Mouse (Mus musculus): ENCODE measurements at regions not wholly inside any gene's neighbourhood (a gene's known extent, or its start where the extent isn't known, plus 50 kb on each side); places are given as distances from the start of the nearest gene placed in this dataset.
"Not testable (repeated sequence)": the region's sequence is repeated elsewhere in the genome, so short reads cannot be mapped to it uniquely, and the experiment has no call there.

DNA sequence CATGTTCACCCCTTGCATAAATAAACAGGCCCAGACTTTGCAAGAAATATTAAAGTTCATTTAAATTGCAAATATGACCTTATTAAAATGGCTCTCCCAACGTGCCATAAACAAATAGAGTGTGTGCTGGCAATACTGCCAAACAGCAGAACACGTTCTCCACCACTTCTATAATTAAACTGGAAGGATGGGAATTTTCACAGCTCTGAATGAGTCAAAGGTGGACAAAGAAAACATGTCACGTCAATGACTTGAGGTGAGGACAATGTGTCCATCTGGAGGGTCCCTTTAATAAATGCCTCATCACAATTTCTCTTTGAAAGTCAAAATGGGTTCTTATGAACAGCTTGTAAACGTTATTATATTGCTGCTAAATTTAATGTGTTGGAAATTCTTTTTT lies 114.8 kb downstream of the Galc start:
- DNase-seq, result no peak

DNA sequence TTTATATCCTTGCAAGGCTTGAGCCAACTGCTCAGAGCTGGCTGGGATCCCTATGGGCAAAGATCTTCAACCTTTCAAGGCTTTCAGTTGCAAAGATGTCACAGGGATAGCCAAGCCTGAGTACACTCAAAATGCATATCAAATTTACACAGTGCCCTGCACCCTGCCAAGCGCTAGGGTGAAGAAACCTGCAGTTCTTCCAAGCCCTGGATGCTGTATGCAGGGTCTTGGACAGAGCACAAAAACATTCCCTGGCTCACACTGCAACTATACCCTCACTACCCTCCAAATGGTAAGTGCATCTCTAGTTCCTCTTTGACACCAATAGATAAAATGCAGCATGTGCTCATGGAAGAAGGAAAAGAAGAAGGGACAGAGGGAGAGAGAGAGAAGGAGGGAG lies 116.1 kb downstream of the Galc start:
- DNase-seq, result no peak

DNA sequence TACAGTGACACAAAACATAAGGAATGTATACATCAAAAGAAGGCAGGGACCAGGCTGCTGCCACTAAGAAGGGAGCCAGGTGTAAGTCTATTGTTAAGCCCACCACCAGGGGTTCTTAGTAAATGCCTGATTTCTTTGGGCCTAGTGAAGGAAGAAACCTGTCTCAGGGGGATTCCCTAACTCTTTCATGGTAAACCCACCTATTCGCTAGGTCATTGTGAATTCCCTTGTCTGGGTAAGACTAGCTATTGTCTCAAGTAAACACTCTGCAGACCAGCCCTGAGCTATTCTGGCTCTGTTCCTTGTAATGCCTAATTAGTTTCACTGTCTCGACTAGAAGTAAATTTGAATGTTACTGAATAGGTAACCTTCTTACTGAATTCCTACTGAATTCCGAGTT lies 119.4 kb downstream of the Galc start:
- not testable (repeated sequence) for DNase-seq

DNA sequence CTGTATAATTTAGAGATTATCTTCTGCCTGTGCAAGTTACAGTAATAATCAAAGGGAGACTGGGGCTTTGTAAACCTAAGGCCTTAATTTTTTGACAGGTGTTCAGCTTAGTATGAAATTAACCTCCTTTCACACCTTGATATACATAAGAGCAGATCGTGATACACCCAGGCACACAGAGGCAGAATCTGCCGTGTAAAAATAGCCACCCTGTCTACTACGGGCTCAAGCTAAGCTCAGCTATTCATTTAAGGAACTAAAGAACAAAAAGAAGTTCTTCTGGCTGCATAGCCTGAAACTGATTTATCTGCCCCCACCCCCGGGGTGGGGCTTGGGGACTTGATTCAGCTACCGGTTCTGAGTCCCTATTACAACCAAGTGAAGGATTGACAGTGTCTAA lies 128.0 kb downstream of the Galc start:
- DNase-seq, result no peak

DNA sequence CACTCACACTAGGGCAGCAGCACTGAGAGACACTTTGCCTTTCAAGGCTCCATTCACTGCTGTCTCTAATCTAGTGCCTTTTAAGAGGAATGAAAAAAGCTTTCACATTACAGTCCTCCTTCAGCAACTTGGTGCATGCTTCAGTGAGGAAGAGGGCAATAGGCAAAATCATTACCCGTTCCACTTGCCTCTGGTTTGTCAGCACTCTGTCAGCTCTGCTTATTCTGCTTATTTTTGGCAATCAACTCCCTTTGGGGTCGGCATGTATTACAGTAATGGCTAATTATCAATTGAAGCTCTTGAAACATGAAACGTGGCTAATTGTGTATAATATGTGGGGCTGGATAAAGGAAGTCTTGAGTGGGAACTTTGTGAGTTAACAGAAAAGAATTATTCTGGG lies 135.7 kb downstream of the Galc start:
- DNase-seq, result no peak

DNA sequence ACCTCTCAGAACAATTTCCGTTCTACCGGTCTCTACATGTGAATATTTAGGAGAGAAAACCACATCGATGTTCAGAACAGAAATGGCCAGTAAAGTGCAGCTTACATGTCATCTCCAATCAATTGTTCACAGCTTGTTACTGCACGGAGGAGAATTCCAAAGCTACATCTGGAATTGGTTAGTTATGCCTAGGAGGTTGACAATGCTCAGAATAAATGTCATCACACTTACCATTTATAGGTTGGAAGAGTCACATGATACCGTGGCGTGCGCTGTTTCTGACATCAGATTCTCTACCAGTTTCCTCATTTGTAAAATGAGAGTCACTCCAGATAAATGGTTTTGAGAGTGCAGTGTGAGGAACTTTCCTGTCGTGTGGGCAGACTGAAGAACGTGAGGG lies 151.2 kb downstream of the Galc start:
- no peak for DNase-seq

DNA sequence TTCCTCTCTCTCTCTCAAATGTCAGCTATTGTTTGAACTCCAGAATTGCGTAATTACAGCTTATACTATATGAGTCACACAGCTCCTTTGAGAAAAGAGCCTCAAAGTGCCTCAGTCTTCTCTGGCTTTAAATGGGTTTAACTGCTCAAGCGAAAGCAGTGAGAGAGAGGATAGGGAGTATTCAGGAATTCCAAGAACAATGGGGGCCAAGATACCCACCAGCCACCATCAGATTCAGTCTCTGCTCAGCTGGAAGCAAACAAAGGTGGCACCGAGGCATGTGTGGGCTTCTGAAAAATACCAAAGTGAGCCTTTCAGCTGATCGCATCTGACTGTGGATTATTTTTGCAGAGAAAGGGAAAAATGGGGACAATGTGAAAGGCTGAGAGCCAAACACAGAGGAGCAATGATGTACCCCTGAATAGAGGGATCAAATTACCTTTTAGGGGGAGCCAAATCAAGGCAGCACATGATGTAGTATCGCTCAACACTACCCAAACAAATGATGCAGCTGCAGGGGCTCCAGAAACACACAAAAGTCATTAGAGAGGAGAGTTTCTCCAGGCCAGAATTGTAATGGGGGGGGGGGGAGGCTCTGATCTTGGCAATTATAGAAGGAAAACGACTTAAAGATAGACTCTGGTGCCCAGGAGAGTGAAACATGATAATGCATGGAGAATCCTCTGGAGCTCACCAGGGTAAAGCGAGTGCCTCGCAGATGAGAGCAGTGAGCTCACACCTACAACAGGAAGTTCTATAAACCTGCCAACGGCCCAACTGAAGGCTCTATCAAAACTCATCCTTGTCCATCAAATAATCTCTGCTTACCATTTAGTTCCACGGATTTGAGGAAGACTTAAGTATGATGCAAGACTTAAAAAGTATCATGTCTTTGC lies 152.2 kb downstream of the Galc start:
- DNase-seq, result no peak

DNA sequence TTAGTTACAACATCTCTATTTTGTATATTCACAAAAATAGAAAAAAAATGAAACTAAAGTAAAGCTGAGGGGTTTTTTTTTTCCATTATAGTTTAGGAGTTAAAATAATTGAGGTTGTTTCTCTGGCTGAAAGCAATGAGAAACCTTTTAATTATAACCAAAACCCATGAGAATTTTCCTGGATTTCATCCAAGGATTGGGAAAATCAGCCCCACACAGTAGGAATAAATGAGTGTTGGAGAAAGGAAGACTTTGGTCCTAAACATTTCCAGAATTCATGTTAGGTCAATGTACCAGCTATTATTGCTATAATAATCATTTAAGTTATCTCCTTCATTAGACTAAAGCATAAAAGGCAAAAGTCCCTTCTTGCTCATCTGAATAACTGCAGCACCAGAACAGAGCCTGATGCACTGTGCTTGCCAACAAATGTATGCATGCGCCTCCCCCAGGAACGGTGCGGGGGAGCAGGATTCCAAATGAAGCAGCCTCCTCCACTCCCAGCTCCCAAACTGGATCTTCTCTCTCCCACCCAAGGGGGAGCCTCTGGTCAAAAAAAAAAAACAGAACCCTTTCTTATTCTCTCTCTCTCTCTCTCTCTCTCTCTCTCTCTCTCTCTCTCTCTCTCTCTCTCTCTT lies 153.0 kb downstream of the Galc start:
- peak; percentile 63 for DNase-seq

DNA sequence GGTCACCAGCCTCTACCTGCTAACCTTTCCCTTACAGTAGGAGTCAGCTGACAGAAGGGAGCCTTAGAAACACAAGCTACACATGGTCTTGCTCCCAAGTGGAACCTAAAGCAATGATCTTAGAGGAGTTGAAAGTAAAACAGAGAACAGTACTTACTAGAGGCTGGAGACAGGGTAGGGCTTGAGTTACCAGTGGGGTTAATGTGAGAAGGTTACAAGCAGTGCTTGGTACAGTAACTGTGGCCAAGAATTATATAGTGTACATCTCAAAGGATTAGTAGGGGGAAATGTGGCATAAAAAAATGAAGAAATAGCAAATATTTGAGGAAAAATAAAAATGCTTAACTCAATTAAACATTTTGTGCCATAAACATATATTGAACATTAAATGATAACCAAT lies 153.5 kb downstream of the Galc start:
- no peak for DNase-seq

DNA sequence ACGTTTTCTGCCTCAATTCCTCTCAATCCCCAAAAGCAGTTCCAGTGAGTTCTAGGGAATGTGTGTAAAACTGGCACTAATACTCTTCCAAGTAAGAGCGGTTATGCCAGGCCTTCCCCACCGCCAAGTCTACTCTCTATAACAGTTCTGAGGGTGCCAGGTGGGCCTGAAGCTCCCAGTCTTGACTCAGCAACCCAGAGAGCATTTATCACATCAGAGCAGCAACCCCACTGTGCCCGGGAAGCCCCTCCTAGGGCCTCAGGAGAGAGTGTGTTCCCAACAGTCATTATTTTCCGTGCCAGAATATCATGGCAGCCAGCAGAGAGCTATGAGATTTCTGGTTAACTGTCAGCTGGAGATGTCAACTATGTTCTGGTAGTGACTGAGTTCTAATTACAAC lies 169.1 kb downstream of the Galc start:
- no peak for DNase-seq

DNA sequence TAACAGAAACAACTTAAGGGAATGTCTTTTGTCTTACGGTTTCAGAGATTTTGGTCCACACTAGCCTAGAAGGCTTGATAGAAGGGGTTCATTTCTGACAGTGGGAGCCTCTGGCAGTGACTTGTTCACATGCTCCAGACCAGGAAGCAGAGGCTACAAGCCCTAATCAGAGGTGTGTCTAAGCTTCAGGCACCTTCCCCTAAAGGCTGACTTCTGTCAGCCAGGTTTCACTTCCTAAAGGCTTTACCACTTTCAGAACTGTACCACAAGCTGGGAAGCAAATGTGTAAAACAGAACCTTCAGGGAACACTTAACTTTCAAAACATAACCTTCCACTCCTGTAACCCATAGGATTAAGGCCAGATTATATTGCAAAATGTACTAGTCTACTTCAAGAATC lies 180.9 kb downstream of the Galc start:
- DNase-seq, result no peak

DNA sequence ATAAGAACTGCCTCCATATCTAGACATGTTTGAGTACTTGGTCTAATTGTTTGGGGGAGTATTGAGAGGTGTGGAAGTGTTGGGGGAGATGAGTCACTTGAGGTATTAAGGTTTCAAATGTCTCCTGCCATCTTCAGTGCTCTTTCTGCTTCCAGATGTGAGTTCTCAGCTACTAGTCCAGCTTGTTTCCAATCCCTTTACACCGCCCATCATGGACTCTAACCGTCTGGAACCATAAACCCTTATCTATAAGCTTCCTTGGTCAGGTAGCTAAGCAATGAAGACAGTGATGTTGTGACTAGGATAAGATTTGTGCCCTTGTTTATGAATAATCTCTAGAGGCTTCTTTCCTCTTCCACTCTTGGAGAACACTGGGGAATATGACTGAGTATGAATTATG lies 183.7 kb downstream of the Galc start:
- DNase-seq, result no peak

DNA sequence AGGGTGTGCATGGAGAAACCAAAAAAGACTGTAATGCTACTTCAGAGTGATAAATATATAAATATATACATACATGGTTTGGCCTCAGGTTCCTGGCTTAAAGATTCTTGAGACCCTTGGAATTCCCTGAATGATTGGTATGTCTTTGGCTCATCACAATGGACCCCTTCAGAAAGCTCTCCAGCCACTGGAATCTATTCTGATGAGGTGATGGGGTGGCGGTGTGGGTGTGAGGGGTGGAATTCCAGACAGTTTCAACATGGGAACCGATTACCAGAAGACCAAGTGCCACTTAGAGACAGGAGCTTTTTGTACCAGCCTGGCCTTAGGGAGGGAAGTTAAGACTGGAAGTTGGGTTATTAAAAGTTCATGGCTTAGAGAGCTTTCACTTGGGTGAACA lies 190.1 kb downstream of the Galc start:
- DNase-seq, result no peak

DNA sequence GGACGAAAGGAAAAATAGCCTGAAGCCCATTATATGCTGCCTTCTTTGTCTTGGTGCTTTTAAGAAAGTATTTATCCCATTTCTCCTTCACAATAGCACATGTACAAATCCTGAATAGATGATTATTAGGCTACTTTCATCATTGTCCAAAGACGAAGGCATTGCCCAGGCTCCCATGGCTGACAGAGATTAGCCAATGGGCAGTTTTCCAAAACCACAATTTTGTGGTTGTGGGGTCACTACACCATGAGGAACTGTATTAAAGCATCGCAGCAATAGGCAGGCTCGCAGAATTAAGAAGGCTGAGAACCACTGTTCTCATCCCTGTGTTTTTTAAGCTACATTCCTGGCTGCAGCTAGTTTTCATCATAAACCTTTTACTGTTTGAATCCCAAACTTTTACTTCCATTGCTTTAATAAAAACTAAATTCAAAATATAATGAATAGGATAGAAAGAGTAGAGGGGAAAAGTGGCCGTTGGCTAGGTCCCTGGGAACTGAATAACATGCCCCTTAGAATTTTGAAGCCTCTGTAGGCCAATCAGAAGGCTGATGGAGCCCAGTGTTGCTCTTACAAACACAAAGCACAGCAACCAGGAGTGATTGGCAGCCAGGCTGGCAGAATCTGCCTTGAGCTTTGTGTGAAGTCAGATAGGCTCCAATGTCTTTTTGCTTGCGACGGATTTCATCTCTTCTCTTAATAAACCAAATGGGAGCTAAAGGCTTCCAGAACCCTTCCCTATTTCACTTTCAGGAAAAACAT lies 199.7 kb downstream of the Galc start:
- no peak for DNase-seq

DNA sequence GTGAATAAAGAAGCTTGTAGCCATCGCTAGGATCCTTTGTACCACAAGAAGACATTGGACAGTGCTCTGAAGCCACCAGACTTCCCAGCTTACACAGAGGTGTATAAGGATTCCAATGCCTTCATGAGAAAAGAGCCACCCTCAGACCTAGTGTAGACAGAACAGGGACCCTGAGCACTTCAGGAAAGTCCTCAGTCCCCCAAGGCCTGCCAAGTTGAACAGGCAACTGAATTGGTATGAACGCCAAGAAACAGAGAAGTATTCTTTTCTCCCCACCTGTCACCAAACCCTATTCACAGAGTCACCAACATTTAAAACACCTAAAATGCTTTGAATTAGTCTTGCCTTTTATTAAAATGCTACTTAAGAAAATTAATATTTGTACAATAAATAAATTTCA lies 200.3 kb downstream of the Galc start:
- DNase-seq, result no peak

DNA sequence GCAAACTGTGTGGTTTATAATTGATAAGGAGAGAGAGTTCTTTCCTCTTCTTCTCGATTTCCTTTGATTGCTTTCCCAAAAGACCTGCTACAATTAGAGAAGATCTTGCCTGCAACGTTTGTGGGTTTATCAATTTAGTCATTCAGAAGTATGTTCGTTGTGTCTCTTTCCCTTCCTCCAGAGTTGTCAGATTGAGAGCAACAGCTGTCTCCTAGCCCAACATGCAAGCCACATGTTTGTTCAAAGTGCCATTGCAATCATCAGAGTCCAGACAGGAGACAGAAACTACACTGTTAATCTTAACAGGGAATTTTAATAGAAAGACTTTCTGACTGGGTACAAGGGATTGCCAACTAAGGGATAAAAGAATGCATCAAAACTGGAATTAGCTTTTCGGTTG lies 208.3 kb downstream of the Galc start:
- DNase-seq, result no peak

DNA sequence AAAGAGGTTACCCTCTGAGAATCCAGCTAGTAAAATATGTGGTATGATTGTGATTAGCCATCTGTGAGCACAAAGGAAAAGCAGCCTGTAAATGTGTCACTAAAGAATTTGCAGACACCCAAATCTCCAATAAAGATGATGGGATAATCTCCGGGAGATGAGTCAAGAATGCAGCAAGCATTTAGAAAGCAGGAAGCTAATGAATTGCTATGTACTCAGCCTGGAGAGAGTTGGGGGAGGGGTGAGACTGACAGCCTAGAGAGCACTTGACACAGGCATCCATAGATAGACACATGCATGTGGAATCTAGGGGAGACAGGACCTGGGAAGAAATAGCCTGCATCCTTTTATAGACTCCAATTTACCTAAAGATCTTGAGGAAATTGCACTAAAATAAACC lies 208.8 kb downstream of the Galc start:
- no peak for DNase-seq

DNA sequence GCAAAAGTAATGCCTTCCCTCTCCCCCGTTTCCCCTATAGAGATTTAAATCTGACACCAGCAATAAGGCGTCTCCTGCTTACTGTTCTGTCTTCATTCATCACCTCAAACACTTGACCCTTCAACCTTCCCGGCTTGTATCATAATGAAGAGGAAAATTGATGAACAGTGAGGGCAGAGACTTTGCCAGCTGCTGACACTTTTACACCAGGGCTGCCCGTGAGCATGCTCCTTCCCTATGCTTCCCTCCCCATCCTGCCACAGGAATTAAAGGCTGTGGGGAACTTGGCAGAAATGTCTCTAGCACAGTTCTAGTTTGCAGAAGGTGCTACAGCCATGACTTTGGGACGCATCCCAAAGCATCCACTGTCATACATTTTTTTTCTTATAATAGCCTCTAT lies 209.2 kb downstream of the Galc start:
- no peak for DNase-seq

DNA sequence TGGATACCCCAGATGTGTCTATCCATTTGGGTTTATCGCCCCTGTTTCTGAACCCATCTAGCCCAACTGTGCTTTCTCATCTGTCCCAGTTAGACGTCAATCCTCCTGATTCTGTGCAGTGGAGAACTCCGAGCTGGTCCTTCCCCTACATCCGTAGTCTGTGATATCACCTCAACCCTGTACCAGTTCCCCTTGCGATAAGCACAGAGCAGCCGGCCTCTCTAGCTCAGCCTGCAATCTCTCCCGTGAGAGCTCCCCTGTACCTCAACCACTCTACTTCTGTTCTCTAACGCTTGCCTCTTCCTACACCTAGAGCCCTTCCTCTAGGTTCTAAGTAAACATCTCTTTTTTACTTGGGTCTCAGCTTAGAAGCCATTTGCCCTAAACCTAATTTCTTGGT lies 211.5 kb downstream of the Galc start:
- no peak for DNase-seq

DNA sequence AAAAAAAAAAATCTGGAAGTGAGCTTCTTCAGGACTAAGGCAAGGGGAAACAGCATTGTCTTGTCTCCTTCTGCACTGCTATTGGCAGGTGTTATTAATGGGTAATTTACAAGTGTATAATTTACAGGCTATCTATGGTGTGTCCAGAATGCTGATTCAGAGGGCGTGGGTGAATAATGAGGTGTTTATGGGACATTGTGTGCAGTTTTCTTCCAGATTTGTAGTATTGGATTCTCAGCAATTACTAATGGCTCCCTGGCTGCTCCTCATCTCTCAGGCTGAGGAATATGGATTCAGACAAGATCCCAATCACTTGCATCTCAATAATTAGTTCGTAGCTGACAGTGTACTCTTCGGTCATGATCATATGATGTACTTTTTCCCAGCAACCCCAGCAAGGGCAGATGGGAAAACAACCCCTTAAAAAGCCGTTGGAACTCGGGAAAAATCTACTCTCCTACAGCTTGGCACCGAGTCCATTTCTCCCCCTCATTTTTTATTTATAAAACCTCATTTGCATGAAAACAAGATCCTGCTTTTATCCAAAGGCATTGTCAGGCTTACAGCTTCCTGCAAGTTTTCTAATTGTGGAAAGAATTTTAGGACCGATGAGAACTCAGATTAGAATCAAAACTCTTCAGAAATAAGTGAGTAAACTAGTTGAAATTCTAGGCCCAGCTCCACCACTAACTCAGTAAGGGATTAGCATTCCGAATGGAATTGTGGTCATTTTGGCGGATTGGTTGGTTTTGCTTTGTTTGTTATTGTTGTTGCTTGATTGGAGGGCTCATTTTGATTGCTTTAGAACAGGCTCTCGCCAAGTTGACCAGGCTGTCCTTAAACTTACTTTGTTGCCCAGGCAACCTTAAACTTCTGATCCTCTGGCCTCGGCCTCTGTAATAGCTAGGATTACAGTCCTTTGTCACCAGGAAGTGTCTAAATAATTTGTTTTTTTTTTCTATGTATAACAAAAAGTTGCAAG lies 212.5 kb downstream of the Galc start:
- DNase-seq, result peak; percentile 11

DNA sequence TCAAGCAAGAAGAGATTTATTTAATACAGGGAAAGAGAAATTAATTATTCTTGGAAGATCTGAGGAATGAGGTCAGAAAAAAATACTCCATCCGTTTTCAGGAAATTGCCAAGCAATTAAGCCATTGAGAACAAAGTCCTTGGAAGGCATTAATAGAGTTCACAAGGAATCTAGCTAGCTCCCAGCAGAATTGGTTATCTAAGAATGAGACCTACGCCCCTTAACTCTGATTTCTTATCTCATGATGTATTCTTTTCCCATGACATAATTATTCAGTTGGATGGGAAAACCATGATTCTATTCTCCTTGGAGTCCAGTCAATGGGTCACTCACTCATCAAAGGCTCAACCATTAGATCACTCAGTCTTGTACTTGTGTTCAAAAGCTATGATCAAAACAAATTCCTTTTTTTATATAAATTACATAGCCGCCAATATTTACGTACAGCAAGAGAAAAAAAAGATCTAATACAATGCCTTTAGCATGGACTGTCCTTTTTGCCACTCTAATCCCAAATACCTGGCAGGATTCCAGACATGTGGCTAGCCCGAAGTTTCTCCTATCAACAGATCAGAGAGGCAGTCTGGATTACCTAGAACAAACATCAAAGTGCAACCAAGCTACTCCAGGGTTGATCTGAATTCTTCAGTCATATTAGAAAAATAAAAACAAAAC lies 213.3 kb downstream of the Galc start:
- no peak for DNase-seq

DNA sequence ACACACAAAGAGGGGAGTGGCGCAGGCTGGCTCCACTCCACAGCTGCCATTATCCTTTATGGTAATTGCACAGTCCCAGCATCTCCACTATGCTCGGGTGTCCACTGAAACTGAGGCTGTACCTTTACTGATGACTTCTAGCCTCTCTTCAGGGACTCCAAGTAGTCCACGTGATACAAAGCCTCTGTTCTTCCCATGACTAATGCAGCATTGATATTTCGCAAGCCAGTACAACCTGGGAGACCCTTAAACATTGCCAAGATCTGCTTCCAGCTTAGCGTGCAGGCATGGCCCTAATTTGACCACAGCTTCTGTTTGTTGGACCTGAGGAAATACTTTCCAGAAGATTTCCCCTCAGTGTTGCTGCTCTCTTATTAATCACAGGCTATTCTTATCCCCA lies 215.8 kb downstream of the Galc start:
- DNase-seq, result no peak
